Mouse (Mus musculus) brown adipose tissue, adult 24 weeks (tissue): Measurements from ENCODE around the gene Rnf145. TPM values are rescaled to one million over a fixed set of nuclear protein-coding genes. Genes with fewer than 3 reads are reported as not detected.
A peak's percentile ranks its signal among the peaks of the same experiment; 100 is the strongest.

Experiments
- H3K27ac ChIP-seq: fragments of 200-500 bp; replicated peaks from 2 replicates; pipeline ENCODE4 v1.5.1; 2012; ENCODE audit warnings: low read depth, mild to moderate bottlenecking, low read length
- H3K4me1 ChIP-seq: fragments of 200-500 bp; 2 replicates; pipeline ENCODE4 v1.6.1; 2012; ENCODE audit warnings: low read length, mixed read lengths; ENCODE audit not compliant: control insufficient read depth, insufficient read depth, insufficient read length
- H3K4me3 ChIP-seq: fragments of 200-500 bp; 2 replicates; pipeline ENCODE4 v1.5.1; 2012; ENCODE audit warnings: low read depth, mild to moderate bottlenecking, low read length, moderate library complexity; ENCODE audit not compliant: insufficient read depth
- polyA plus RNA-seq: library from polyadenylated mRNA; stranded (reverse); fragments of >200 nt; gene quantifications from 2 replicates; pipeline ENCODE4 v1.2.4, GENCODE M21; 2012; ENCODE audit not compliant: missing spikeins, insufficient read depth, insufficient read length

Gene Rnf145
- polyA plus RNA-seq, 1 experiment: 15.9 TPM

GRCm38 (mm10) chr11:44594768-44595167 lies 76.0 kb downstream of the Rnf145 start:
- H3K27ac ChIP-seq: 0 out of 2 replicates have a peak overlapping the region, but pooled peaks have one; percentile 37
- H3K4me3 ChIP-seq: no peak overlapping the region
- no peaks in the 10 kb centered on the region for H3K4me1 ChIP-seq

- no peaks in the 10 kb centered on the region; the same call in 1 of the 2 replicates for H3K4me1 ChIP-seq
- no peak overlapping the region for H3K4me3 ChIP-seq
- no peak overlapping the region for H3K27ac ChIP-seq
These were observed 88.1 kb downstream of the Rnf145 start for GRCm38 (mm10) chr11:44606881-44607280.

- no peak overlapping the region for H3K4me3 ChIP-seq
- peaks cover 4% of the 10 kb centered on the region for H3K4me1 ChIP-seq
- H3K27ac ChIP-seq: no peak overlapping the region
These were observed 89.9 kb downstream of the Rnf145 start for GRCm38 (mm10) chr11:44608646-44609045.

- Histone ChIP-seq H3K4me3 (peak overlapping the region; percentile 59), H3K27ac (no peak overlapping the region), H3K4me1 (peaks cover 6% of the 10 kb centered on the region)
These were observed 92.4 kb downstream of the Rnf145 start for GRCm38 (mm10) chr11:44610971-44611781.

GRCm38 (mm10) chr11:44612156-44612555 lies 93.4 kb downstream of the Rnf145 start:
- Histone ChIP-seq H3K4me3 (peak overlapping the region; percentile 55), H3K4me1 (peaks cover 7% of the 10 kb centered on the region), H3K27ac (peak overlapping the region; percentile 70)

- Histone ChIP-seq H3K27ac (peak overlapping the region; percentile 70), H3K4me1 (peaks cover 7% of the 10 kb centered on the region)
These were observed 94.1 kb downstream of the Rnf145 start for GRCm38 (mm10) chr11:44612681-44613410.

GRCm38 (mm10) chr11:44613411-44614180 lies 94.8 kb downstream of the Rnf145 start:
- Histone ChIP-seq H3K4me1 (peaks cover 7% of the 10 kb centered on the region), H3K4me3 (peak overlapping the region; percentile 55), H3K27ac (peak overlapping the region; percentile 70)

More at GRCm38 (mm10) chr11:44612681-44613410, 94.1 kb downstream of the Rnf145 start:
- peak overlapping the region; percentile 55 for H3K4me3 ChIP-seq

Other genes with a start within 250 kb of the Rnf145 start
- gene Il12b, start 118.9 kb upstream of the Rnf145 start, polyA plus RNA-seq: not detected in 2 replicates
- 24.3 and 32.0 TPM in 2 replicates for gene Ublcp1, start 48.5 kb upstream of the Rnf145 start, polyA plus RNA-seq
- 35.3 and 38.8 TPM in 2 replicates for gene Ebf1, start 98.4 kb downstream of the Rnf145 start, polyA plus RNA-seq